Mouse (Mus musculus) bone marrow macrophage, adult 2 months (primary cell): ENCODE measurements around the gene Rab10.

Experiments
- CTCF ChIP-seq: IDR thresholded peaks from 2 replicates; pipeline ENCODE4 v1.5.1; 2012; ENCODE audit warnings: low read depth, mild to moderate bottlenecking, low read length, moderate library complexity
- POLR2A ChIP-seq: IDR thresholded peaks from 2 replicates; pipeline ENCODE4 v1.6.1; 2012; ENCODE audit warnings: mild to moderate bottlenecking, low read depth, low read length, borderline replicate concordance

DNA sequence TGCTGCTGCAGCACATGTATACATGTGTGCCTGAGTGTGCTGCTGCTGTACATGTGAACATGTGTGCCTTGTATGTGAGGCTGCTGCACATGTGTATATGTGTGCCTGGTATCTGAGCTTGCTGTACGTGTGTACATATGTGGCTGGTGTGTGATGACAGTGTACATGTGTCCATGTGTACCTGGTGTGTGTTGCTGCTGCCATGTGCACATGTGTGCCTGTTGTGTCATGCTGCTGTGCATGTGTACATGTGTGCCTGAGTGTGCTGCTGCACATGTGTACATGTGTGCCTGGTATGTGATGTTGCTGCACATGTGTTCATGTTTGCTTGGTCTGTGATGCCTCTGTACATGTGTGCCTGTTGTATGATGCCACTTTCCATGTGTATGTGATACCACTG is 70.2 kb downstream of the Rab10 start:
- TF ChIP-seq CTCF (no peak), POLR2A (no peak)
